7 mouse cellular contexts compared by ENCODE assay signal in genomic region chr5:77807726-77808125, GRCm38 (mm10).
A peak's percentile ranks its signal among the peaks of the same experiment; 100 is the strongest.
DNase-seq lines count a peak whose midpoint lies in the region; ATAC-seq and TF ChIP-seq lines count a peak whose summit lies in the region.

No protein-coding gene starts in this region.

- peaks cover 10% of the 10 kb centered on the region for H3K4me1 ChIP-seq in forebrain, embryonic 14.5 days (ENCODE audit: control insufficient read depth, insufficient read depth, low read length)
- H3K4me1 ChIP-seq in liver, postnatal 0 days (ENCODE audit: insufficient read depth): no peaks in the 10 kb centered on the region

- WGBS in forebrain, embryonic 14.5 days: 31% methylated on average over 3 of the region's 3 CpGs
- WGBS in liver, postnatal 0 days (ENCODE audit: insufficient replicate concordance): 43% methylated on average over 3 of the region's 3 CpGs

- H3K4me3 ChIP-seq in forebrain, embryonic 14.5 days (ENCODE audit: low read depth, low read length): no peak overlapping the region
- no peak overlapping the region for H3K4me3 ChIP-seq in liver, postnatal 0 days (ENCODE audit: low read depth, low read length)

- no peak overlapping the region for H3K27ac ChIP-seq in forebrain, embryonic 14.5 days (ENCODE audit: low read depth, low read length)
- H3K27ac ChIP-seq in liver, postnatal 0 days (ENCODE audit: low read depth): no peak overlapping the region

- DNase-seq in thymus, postnatal 14 days: peak; percentile 13
- DNase-seq in thymus, adult 18-20 months: no peak
- peak; percentile 87 for DNase-seq in brain, adult 2 months (ENCODE audit: low read depth, low spot score)
- peak; percentile 92 for DNase-seq in forebrain, embryonic 14.5 days (ENCODE audit: low spot score)
- DNase-seq in kidney, postnatal 14 days: peak; percentile 53
- peak; percentile 40 for DNase-seq in liver, postnatal 0 days
- peak; percentile 76 for DNase-seq in right cerebral cortex, postnatal 14 days

- TF ChIP-seq CTCF in liver, postnatal 0 days (IDR thresholded peaks at IDR 0.05; ENCODE audit: low read depth): peak; percentile 67

- no peak for ATAC-seq in forebrain, embryonic 14.5 days
- ATAC-seq in liver, postnatal 0 days: no peak

- no peak overlapping the region for H3K9ac ChIP-seq in forebrain, embryonic 14.5 days (ENCODE audit: low read length)
- H3K9ac ChIP-seq in liver, postnatal 0 days (replicated peaks): no peak overlapping the region

- no peaks in the 10 kb centered on the region for H3K27me3 ChIP-seq in forebrain, embryonic 14.5 days (replicated peaks; ENCODE audit: control insufficient read depth, insufficient read depth, low read length)
- no peaks in the 10 kb centered on the region for H3K27me3 ChIP-seq in liver, postnatal 0 days (ENCODE audit: insufficient read depth, low read length)

- no peak overlapping the region for H3K4me2 ChIP-seq in forebrain, embryonic 14.5 days (ENCODE audit: low read length)
- no peak overlapping the region for H3K4me2 ChIP-seq in liver, postnatal 0 days (ENCODE audit: low read depth, low read length)

- no peaks in the 10 kb centered on the region for H3K9me3 ChIP-seq in forebrain, embryonic 14.5 days (replicated peaks; ENCODE audit: control insufficient read depth, low read length)
- H3K9me3 ChIP-seq in liver, postnatal 0 days (ENCODE audit: low read length): no peaks in the 10 kb centered on the region

- no peak for TF ChIP-seq EP300 in liver, postnatal 0 days (IDR thresholded peaks at IDR 0.05; ENCODE audit: low read depth)

- H3K36me3 ChIP-seq in forebrain, embryonic 14.5 days (ENCODE audit: control insufficient read depth, insufficient read depth, low read length): no peaks in the 10 kb centered on the region
- no peaks in the 10 kb centered on the region for H3K36me3 ChIP-seq in liver, postnatal 0 days (replicated peaks; ENCODE audit: insufficient read depth, low read length)

Comparison
In these comparisons a context has a peak if more than half of its experiments do, and no peak if none do; other contexts are left out.
1. DNase-seq: peak in thymus, postnatal 14 days (single experiment), brain, adult 2 months (single experiment), forebrain, embryonic 14.5 days (single experiment), kidney, postnatal 14 days (single experiment), liver, postnatal 0 days (single experiment) and right cerebral cortex, postnatal 14 days (single experiment); none in thymus, adult 18-20 months (0 of 2).